Comparison of ENCODE assay signal across 9 mouse cellular contexts in genomic region chr19:5572331-5573125, GRCm38 (mm10). TPM values are rescaled to one million over a fixed set of nuclear protein-coding genes. Genes with fewer than 3 reads are reported as not detected.
A peak's percentile ranks its signal among the peaks of the same experiment; 100 is the strongest.
DNase-seq lines count a peak whose midpoint lies in the region; ATAC-seq and TF ChIP-seq lines count a peak whose summit lies in the region.
"Had no signal": no experiment of that assay in that cellular context is flagged by ENCODE, and none has a peak within 500 bp of the region (broad histone marks: within the 10 kb centered on the region; RNA-seq: fewer than 3 reads in every experiment).

No protein-coding gene starts in this region.

- H3K9ac ChIP-seq in heart, embryonic 12.5 days = no peak overlapping the region
- H3K9ac ChIP-seq in hindbrain, postnatal 0 days (replicated peaks; ENCODE audit: low read length) = no peak overlapping the region

- peak; percentile 30 to 34 for DNase-seq in heart, adult 9 months (ENCODE audit: low spot score in 2 of 2)
- peak; percentile 61 for DNase-seq in adrenal gland, postnatal 25 days
- DNase-seq in kidney, postnatal 36 days = peak; percentile 58 to 78
- DNase-seq in lung, postnatal 36 days = peak; percentile 92
- DNase-seq in gastrocnemius, postnatal 4 days (ENCODE audit: low spot score in 2 of 2) = no peak
- no peak for DNase-seq in cerebellum, adult 11-12 months
- DNase-seq in hindbrain, postnatal 0 days (ENCODE audit: low spot score) = no peak

- no peaks in the 10 kb centered on the region for H3K9me3 ChIP-seq in heart, embryonic 12.5 days (replicated peaks)
- H3K9me3 ChIP-seq in hindbrain, postnatal 0 days (ENCODE audit: low read length) = no peaks in the 10 kb centered on the region

- peaks cover 10% of the 10 kb centered on the region for H3K4me1 ChIP-seq in heart, embryonic 12.5 days (replicated peaks)
- H3K4me1 ChIP-seq in hindbrain, postnatal 0 days (ENCODE audit: insufficient read depth, low read length) = no peaks in the 10 kb centered on the region

- peaks cover 20% of the 10 kb centered on the region for H3K27me3 ChIP-seq in heart, embryonic 12.5 days (replicated peaks)
- H3K27me3 ChIP-seq in hindbrain, postnatal 0 days (ENCODE audit: insufficient read depth, low read length) = no peaks in the 10 kb centered on the region

- ATAC-seq in heart, embryonic 12.5 days (ENCODE audit: insufficient number of reproducible peaks, low FRiP score) = no peak
- no peak for ATAC-seq in hindbrain, postnatal 0 days

- H3K4me3 ChIP-seq in heart, embryonic 12.5 days = no peak overlapping the region
- no peak overlapping the region for H3K4me3 ChIP-seq in hindbrain, postnatal 0 days (ENCODE audit: low read length)

- TF ChIP-seq CTCF in hindbrain, postnatal 0 days (IDR thresholded peaks at IDR 0.05; ENCODE audit: low read depth) = no peak

- WGBS in heart, embryonic 12.5 days = 79% methylated on average over 19 of the region's 19 CpGs
- WGBS in hindbrain, postnatal 0 days = 82% methylated on average over 19 of the region's 19 CpGs

- H3K4me2 ChIP-seq in heart, embryonic 12.5 days = no peak overlapping the region
- H3K4me2 ChIP-seq in hindbrain, postnatal 0 days (ENCODE audit: low read depth, low read length) = no peak overlapping the region

- peaks cover 19% of the 10 kb centered on the region; the same call in 1 of the 2 replicates for H3K36me3 ChIP-seq in heart, embryonic 12.5 days
- H3K36me3 ChIP-seq in hindbrain, postnatal 0 days (ENCODE audit: insufficient read depth, low read length) = peaks cover 13% of the 10 kb centered on the region; the same call in 1 of the 2 replicates

- no peak overlapping the region for H3K27ac ChIP-seq in heart, embryonic 12.5 days (ENCODE audit: poor library complexity, severe bottlenecking)
- no peak overlapping the region for H3K27ac ChIP-seq in hindbrain, postnatal 0 days

RNA-seq across cellular contexts. Expression of gene Ap5b1, which starts 4.7 kb away (rescaled TPM):
- 2.2 and 2.5 TPM in 2 replicates for polyA plus RNA-seq in heart, embryonic 12.5 days (2016; fragmentation: Nextera tagmentation; extraction: Ambion mirVana)
- 13.1 and 16.4 TPM in 2 replicates for total RNA-seq in adrenal gland, postnatal 25 days (2021)
- 1 to 10 TPM; 3.1 to 3.2 TPM for total RNA-seq in gastrocnemius, postnatal 4 days (2021)
- 15.0 and 19.3 TPM in 2 replicates for total RNA-seq in hindbrain, postnatal 0 days (2014; rRNA removed)
- 2.3 and 2.6 TPM in 2 replicates for polyA plus RNA-seq in hindbrain, postnatal 0 days (2015; fragmentation: Nextera tagmentation; extraction: Ambion mirVana)

RNA-seq across cellular contexts. Expression of gene Ovol1, which starts 12.1 kb away (rescaled TPM):
- not detected in 2 replicates for polyA plus RNA-seq in heart, embryonic 12.5 days (2016; fragmentation: Nextera tagmentation; extraction: Ambion mirVana)
- not detected in 2 replicates for total RNA-seq in adrenal gland, postnatal 25 days (2021)
- total RNA-seq in gastrocnemius, postnatal 4 days (2021) = not detected
- total RNA-seq in hindbrain, postnatal 0 days (2014; rRNA removed) = not detected in 2 replicates
- polyA plus RNA-seq in hindbrain, postnatal 0 days (2015; fragmentation: Nextera tagmentation; extraction: Ambion mirVana) = 0.25 TPM in 1 of 2 replicates, not detected in the other
- total RNA-seq: heart, postnatal 10 days had no signal

RNA-seq across cellular contexts. Expression of gene Rnaseh2c, which starts 29.1 kb away (rescaled TPM):
- 102 and 110 TPM in 2 replicates for polyA plus RNA-seq in heart, embryonic 12.5 days (2016; fragmentation: Nextera tagmentation; extraction: Ambion mirVana)
- total RNA-seq in adrenal gland, postnatal 25 days (2021) = 97.8 and 144 TPM in 2 replicates
- 10 to 100 TPM; 55.2 to 67.2 TPM for total RNA-seq in gastrocnemius, postnatal 4 days (2021)
- total RNA-seq in hindbrain, postnatal 0 days (2014; rRNA removed) = 33.6 and 40.4 TPM in 2 replicates
- polyA plus RNA-seq in hindbrain, postnatal 0 days (2015; fragmentation: Nextera tagmentation; extraction: Ambion mirVana) = 66.4 and 75.4 TPM in 2 replicates

RNA-seq across cellular contexts. Expression of gene Kat5, which starts 37.5 kb away (rescaled TPM):
- polyA plus RNA-seq in heart, embryonic 12.5 days (2016; fragmentation: Nextera tagmentation; extraction: Ambion mirVana) = 31.5 and 36.1 TPM in 2 replicates
- total RNA-seq in adrenal gland, postnatal 25 days (2021) = 74.6 and 86.3 TPM in 2 replicates
- total RNA-seq in gastrocnemius, postnatal 4 days (2021) = 10 to 100 TPM; 50.1 to 54.4 TPM
- total RNA-seq in hindbrain, postnatal 0 days (2014; rRNA removed) = 95.2 and 163 TPM in 2 replicates
- polyA plus RNA-seq in hindbrain, postnatal 0 days (2015; fragmentation: Nextera tagmentation; extraction: Ambion mirVana) = 72.0 and 74.0 TPM in 2 replicates

Comparison
In these comparisons a context has a peak if more than half of its experiments do, and no peak if none do; other contexts are left out.
1. DNase-seq: peak in heart, adult 9 months (2 of 2), adrenal gland, postnatal 25 days (single experiment), kidney, postnatal 36 days (2 of 2) and lung, postnatal 36 days (single experiment); none in gastrocnemius, postnatal 4 days (0 of 2), cerebellum, adult 11-12 months (single experiment) and hindbrain, postnatal 0 days (single experiment).